Mouse (Mus musculus): ENCODE results near the gene Cd300e.

Cd300e gene

GRCm38 (mm10) chr11:115062077-115062476, at the start of gene Cd300e:
Cd300e (minus strand) TSS chr11:115062177.
- no peak for DNase-seq (ENCODE audit: extremely low read depth, insufficient read length, low spot score)

- DNase-seq (ENCODE audit: extremely low read depth, insufficient read length, low spot score) = no peak
Observed at GRCm38 (mm10) chr11:115110271-115110670, 48.3 kb upstream of the Cd300e start.

DNA sequence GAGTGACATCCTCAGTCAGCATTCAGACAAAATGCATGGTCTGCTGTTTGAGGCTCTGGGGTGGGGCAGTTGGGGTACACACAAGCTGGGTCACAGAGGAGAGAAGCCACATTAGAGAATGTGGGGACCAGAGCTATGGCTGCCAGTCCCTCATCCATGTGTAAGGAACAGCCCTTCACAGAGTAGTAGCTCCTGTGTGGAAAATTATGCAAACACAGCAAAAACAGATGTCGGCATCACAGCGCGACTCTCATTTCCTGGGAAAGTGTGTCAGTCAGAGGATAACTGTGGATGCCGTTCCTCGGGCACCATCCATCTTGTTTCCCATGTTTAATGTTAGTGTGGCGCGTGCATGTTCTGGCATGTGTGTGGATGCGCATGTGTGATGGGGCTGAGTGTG, 46.2 kb upstream of the Cd300e start:
- DNase-seq (ENCODE audit: extremely low read depth, insufficient read length, low spot score) = no peak

- DNase-seq (ENCODE audit: extremely low read depth, insufficient read length, low spot score) = no peak
Observed at GRCm38 (mm10) chr11:115107403-115107916, 45.5 kb upstream of the Cd300e start.

DNA sequence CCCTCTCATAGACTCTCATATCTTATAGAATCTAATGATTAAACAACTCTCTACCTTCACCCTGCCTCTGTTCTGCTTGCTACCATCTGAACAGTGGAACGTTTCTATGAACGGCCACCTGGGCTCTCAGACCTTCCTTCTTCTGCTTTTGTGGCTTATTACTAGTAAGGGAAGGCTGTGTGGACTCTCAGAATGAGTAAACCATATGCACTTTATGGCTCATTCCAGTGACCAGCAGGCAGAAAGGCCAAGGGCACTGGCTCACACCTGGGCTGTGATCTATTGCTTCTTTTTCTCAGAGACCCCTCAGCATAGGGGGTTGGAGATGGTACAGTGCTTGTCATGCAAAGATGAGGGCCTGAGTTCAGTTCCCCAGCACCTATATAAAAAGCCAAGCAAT, 44.7 kb upstream of the Cd300e start:
- DNase-seq (ENCODE audit: extremely low read depth, insufficient read length, low spot score) = no peak

GRCm38 (mm10) chr11:115104769-115105563, 43.0 kb upstream of the Cd300e start:
- DNase-seq (ENCODE audit: extremely low read depth, insufficient read length, low spot score) = no peak

- DNase-seq (ENCODE audit: extremely low read depth, insufficient read length, low spot score) = no peak
Observed at GRCm38 (mm10) chr11:115103470-115104413, 41.8 kb upstream of the Cd300e start.

DNA sequence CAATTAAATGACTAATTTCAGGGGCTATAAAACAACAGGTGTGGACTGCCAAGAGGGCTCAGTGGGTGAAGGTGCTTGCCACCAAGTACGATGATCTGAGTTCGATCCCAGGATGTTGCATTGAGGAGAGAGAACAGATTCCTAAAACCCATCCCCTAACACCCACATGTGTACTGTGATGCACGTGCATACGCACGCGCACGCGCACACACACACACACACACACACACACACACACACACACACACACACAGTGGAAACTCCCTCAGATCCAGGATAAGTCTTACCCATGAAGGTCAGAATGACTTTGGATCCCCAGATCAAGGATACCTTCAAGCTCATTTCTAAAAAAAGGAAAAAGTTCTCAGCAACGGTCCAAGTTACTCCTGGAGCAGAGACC, 40.1 kb upstream of the Cd300e start:
- DNase-seq (ENCODE audit: extremely low read depth, insufficient read length, low spot score) = no peak

- no peak for DNase-seq (ENCODE audit: extremely low read depth, insufficient read length, low spot score)
Observed at GRCm38 (mm10) chr11:115101615-115102051, 39.7 kb upstream of the Cd300e start.

DNA sequence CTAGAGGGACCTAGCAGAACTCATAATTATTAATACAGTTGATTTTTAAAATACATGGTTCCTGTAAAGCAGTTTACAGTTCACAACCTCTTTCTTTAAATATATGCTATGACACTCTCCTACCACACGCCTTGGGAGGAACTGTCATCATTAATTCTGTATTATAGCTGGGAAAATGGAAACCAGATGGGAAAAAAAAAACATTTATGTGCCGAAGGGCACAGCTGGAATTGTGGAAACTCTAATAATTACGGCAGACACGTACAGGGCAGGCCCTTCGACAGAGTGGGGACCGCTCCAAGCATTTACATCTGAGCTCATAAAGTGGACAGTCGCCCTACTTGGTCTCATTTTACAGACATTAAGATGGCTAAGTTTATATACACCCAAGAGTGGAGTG, 38.8 kb upstream of the Cd300e start:
- DNase-seq (ENCODE audit: extremely low read depth, insufficient read length, low spot score) = no peak

- no peak for DNase-seq (ENCODE audit: extremely low read depth, insufficient read length, low spot score)
Observed at GRCm38 (mm10) chr11:115100032-115100621, 38.1 kb upstream of the Cd300e start.

DNA sequence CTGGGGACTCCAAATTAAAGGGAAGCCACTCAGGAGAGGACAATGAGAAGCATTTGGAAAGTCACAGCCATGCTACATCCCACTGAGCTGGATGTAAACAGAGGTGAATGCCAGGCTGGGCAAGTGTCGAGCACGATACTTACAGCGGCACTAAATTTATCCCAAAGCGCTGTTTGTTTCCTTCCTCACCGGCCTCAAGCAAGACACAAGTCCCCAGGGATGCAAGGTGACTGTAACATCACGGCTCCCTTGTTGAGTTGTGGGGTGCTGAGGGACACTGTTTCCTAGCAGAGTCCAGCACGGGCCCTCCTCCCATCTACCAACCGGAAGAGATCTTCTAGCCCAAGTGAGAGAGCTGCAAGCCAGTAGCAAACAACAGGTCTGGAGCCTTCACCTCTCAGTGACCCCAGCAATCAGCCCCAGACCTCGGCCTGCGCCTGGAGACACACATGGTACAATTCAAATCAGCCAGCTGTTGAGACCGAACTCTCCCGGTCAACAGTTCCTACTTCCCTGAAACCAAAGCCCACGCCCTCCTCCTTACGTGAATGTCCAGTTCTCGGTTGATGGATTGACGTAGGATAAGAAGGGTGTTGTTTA, 37.4 kb upstream of the Cd300e start:
- no peak for DNase-seq (ENCODE audit: extremely low read depth, insufficient read length, low spot score)

DNA sequence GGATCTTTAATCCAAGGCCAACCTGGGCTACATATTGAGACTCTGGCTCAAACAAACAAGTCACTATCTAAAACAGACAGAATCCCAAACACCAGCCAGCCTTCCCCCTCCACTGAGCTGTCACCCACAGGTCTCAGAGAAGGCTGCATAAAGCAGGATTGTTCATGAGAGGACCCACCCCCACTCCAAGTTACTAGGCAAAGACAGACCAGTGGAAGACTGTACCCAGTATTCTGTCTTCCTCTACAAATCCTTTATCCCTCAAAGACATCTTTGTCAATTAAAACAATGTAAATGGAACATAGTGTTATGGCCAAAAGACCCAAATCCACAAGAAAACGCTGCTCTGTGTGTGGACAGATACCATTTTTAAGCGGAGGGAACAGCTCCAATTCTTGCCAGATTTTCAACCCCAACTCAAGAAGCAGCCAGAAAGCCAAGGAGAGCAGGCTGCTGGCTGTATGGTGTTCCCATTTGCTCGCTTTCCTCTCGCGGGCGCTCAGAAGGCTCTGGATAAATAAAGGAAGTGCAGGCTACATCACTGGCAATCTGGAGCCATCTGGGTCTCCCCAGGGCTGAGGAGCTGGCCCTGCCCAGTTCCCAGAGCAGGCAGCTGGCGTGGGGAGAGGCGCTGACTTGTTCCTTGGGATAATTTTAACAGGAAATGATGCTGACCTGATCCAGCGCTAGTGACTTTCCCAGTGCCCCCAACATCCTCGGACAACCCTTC, 36.4 kb upstream of the Cd300e start:
- DNase-seq (ENCODE audit: extremely low read depth, insufficient read length, low spot score) = no peak

- no peak for DNase-seq (ENCODE audit: extremely low read depth, insufficient read length, low spot score)
Observed at GRCm38 (mm10) chr11:115092140-115092539, 30.2 kb upstream of the Cd300e start.

- DNase-seq (ENCODE audit: extremely low read depth, insufficient read length, low spot score) = no peak
Observed at GRCm38 (mm10) chr11:115091362-115091901, 29.5 kb upstream of the Cd300e start, which contains the start of gene Rab37. Rab37 (plus strand) TSS chr11:115091431.

DNA sequence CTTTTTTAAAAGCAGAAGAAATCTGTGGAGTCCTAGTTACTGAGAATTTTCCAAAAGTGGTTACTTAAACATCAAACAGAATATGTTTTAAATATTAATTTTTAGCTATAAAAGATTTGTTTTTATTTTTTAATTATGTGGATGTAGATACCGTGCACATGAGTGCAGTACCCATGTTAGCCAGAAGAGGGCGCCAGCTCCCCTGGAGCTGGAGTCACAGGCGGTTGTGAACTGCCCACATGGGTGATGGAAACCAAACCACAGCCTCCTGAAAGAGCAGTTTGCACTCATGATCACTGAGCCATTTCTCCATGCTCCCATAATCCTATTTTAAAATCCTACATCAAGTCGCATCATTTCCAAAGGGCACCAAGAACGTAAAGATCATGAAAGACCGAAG, 27.9 kb upstream of the Cd300e start:
- DNase-seq (ENCODE audit: extremely low read depth, insufficient read length, low spot score) = no peak

DNA sequence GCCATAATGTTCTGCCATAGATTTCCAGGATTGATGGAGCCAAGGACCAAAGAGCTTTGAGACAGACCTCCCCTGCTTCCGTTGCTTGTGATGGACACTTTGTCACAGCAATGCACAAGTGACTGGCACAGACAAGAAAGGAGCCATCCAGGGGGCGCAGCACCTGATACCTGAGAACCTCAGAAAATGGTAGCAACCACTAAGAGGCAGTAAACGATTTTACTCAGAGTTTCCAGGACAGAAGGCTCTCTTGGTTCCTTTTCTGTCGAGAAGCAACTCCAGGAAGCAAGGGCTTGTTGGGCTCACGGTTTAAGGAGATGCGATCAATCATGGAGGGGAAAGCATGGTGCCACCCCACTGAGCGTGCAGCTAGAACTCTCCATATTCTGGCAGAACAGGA, 24.2 kb upstream of the Cd300e start:
- no peak for DNase-seq (ENCODE audit: extremely low read depth, insufficient read length, low spot score)

DNA sequence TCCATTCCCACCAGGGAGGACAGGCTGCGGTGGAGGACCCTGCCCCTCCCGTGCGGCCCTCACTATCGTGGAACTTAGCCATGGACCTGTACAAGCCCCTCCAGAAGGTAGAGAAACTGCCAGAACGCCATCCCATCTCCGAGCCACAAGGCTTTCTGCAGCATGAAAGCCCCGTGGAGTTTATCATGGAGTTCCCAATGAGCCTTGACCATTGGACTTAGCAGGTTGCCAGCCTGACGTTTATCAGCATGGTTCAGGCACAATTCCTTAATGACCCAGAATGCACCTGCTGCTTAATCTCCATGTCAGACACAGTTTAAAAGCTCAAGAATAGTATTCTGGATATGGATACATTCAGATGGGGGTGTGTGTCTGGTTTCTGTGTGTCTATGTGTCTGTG, 23.1 kb upstream of the Cd300e start:
- no peak for DNase-seq (ENCODE audit: extremely low read depth, insufficient read length, low spot score)

DNA sequence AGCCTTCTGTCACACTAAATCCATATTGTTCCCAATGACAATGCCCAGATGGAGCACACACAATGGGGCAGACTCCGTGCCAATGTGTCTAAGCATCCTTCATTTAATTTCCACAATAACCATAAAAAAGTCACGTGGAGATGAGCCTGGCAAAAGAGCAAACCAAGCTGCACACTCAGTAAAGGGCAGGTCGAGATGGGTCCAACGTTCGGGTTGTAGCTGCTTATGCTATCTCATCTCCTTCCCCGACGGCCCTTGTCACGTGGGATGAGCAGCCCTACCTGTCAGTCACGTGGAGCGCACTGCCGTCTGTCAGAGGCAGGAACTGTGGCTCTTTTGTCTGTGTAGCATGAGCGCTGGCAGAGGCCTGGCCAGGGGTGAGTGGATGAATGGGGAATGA, 22.6 kb upstream of the Cd300e start:
- DNase-seq (ENCODE audit: extremely low read depth, insufficient read length, low spot score) = no peak
